Mouse (Mus musculus): ENCODE results near the gene Melk.

Gene Melk

DNA sequence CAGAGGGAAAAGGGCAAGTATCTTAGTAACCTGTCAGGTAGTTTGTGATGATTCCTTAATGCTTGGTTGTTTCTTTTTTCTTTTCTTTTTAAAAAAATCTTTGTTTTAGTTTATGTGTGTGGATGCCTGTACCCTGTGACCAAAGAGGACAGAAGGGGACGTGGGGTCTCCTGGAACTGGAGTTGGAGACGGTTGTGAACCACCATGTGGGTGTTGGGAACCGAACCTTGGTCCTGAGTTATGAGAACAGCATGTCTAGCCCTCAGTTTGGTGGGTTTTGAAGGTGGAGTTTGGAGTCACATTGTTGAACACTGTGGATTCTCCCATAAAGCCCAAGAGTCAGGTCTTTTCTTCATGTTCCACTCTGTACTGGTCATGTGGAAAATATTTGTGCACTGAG, 26.0 kb downstream of the Melk start:
- no peak for DNase-seq (ENCODE audit: inconsistent ontology term)

DNA sequence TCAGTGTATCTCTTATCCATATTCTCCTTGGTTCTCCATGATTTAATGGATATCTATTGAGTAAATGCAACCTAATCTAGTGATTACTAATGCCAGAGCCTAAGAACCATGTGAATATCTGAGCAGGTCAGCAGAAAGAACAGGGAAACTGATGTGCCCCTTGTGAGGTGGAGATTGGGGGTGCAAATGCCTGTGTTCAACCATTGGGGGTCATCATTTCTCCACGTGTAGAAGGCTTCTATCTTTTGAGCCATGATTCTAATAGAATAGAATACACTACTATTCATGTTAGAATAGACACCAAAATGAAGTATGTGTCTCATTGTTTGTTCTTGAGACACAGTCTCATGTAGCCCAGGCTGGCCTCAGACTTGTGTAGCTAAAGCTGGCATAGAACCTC, 27.3 kb downstream of the Melk start:
- no peak for DNase-seq (ENCODE audit: inconsistent ontology term)

DNA sequence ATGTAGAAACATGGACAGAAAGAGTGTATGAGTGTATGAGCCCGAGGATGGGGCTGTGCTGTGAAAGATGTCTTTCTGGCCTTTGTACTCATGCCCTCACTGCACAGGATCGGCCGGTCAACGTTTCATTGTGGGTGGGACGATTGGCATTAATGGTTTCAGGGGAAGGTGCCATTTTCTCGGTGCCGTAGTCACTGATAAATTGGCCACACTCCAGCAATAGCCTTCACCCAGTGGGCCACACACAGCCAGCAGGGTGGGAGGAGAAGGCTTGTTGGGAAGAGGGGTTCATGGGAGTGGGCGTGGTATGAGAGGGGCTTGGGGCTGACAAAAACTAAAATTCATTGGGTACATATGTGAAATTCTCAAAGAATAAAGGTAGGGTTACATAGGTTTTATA, 34.3 kb downstream of the Melk start:
- DNase-seq (ENCODE audit: inconsistent ontology term): no peak

DNA sequence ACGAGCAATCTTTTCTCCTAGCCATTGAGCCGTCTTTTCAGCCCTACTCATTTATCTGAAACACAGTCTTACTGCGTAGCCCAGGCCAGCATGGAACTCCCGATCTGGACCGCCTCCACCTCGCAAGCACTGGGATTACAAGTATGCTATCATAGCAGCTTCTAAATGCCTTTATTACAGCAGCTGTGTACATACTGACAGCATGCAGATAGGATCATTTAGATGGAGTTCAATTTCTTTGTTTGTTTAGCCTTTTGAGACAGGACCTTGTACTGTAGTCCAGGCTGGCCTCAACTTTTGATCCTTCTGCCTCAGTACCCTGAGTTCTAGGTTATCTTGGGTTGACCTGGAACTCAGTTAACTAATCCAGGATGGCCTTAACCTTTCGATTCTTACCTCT, 61.0 kb downstream of the Melk start:
- DNase-seq (ENCODE audit: inconsistent ontology term): no peak

DNA sequence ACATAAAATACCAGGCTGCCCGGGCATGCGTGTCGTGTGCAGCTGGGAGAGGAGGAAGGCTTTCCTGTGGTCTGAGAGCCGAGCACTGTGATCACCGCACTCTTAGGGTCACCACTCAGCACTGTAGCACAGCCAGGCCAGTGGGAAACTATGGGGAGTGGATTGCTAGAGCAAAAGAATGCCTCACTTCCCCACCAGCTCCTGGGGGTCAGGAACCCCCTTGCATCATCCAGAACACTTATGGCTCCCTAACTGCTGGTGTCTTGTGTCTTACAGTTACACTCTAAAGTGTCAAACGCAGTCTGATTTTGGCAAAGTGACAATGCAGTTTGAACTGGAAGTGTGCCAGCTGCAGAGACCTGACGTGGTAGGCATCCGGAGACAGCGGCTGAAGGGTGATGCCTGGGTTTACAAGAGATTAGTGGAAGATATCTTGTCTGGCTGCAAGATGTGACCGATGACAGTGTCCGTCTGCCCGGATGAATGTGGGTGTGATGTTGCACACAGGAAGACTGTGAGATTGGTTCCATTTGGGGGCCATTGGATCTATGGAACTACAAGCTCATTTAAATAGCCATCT, 62.8 kb downstream of the Melk start:
- DNase-seq (ENCODE audit: inconsistent ontology term): peak; percentile 22

DNA sequence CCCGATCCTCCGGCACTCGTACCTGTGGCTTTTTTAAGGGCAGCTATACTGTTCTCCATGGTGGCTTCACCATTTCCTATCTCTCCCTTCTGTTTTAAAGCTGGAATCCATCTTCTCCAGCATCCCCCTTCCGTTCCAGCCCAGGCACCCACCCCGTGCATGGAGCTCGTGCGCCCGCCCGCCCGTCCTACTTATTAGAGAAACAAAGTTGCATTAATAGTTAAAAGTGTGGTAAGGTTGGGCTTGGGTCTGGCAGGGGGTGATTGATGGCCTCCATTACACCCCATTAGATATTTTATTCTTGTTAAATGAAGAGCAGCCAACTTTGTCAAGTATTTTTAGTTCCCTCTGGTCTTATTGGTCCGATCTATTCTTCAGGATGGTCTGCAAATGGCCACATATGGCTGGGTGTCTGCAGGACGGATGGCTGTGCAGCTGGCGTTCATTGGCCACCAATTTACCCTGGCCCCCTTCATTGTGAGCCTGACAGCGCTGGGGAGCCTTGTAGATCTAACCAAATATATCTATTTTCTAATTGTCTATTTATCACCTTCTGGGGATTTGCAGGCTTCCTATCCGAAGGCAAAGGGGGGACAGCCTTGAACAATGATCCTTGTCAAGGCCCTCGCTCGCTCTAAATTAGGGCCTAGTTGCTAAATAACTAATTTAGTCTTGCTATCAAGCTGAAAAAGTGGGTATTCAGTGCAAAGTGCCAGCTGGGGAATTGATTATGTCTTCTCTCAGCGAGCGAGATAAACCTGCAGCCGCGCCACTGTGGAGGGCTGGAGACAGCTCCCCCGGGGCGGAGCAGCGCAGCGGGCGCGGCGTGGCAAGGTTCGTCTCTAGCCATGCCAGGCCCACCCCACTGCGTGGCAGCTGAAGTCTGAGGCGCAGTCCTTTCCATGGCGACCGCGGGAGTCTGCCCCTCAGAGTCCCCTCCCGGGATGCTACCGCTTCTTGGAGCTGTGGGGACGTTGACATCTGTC, 91.8 kb downstream of the Melk start:
- DNase-seq (ENCODE audit: inconsistent ontology term): no peak

DNA sequence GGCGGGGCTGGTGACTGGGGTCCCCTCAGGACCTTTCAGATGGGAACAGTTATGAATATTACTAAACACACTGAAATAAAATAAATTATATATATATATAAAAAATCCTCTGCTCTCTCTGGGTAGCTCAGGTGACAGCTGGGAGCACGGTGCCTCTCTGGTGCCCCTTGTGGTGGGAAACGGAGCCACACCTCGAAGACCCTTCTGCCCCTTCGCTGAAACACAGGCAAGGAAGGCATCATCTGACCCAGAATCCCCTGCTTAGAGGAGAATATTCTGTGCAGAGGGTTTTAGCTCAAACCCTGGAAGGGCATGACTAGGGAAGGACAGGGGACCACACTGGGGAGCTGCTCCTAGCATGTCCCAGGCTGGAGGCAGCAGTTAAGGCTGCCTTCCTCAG, 101.9 kb downstream of the Melk start:
- DNase-seq (ENCODE audit: inconsistent ontology term): no peak

DNA sequence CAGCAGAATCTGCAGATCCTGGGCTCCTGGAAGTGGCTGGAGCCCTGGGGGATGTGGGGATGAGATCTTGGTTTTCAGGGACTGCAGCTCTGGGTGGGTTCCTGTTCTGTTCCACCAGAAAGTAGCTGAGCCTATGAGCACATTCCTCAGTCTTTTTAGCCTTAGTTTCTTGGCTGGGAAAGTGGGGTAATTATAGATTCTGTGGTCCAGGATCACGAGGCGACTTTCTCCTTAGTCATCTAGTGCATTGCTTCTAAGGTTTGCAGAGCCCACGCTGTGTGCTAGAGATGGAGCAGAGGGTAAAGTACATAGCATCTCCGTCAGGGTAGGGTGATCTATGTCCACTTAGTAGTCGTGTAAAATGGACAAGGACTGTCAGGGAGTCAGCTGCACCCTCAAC, 103.8 kb downstream of the Melk start:
- no peak for DNase-seq (ENCODE audit: inconsistent ontology term)

All from Muller cell, postnatal 12 days (primary cell).